Mouse (Mus musculus) CD4-positive helper T cell, adult 2 months (primary cell): Measurements from ENCODE around the gene Fnip2.
"Not testable (repeated sequence)": the region's sequence is repeated elsewhere in the genome, so short reads cannot be mapped to it uniquely, and the experiment has no call there.

Experiments
- DNase-seq: peaks from one replicate; pipeline ENCODE4 v3.0.0-alpha.2; 2012; ENCODE audit warnings: low read depth, missing footprints, low spot score

The Fnip2 gene

DNA sequence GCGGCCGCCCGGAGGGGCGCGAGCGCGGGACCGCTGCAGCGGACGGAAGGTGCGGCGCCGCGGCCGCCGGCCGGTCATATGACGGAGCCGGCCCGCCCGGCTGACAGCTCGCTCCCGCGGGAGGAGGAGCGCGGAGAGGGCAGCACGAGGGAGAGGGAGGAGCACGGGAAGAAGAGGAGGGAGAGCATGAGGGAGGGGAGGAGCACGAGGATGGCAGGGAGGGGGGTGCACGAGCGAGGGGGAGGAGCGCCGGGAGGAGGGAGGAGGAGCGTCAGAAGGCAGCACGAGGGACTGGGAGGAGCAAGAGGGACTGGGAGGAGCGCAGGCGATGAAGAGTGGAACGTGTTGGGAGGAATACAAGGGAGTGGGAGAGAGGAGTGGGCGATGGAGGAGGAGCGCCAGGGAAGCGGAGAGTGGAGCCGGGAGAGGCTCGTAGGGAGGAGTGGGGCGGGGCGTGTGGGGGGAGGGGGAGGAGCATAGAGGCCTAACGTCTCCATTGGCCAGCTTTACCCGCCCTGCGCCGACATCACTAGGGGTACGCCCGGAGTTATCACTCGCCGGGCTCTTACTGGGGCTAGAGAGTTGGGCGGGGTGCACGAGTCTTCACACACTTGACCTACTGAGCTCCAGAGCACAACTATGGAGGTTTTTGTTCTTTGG, at the start of gene Fnip2:
Gene Fnip2, minus strand, starts transcription at position 94 of the 660 bp plus-strand sequence.
- peak; percentile 89 for DNase-seq

GRCm38 (mm10) chr3:79609886-79610285, 42.3 kb upstream of the Fnip2 start:
- DNase-seq, result no peak

DNA sequence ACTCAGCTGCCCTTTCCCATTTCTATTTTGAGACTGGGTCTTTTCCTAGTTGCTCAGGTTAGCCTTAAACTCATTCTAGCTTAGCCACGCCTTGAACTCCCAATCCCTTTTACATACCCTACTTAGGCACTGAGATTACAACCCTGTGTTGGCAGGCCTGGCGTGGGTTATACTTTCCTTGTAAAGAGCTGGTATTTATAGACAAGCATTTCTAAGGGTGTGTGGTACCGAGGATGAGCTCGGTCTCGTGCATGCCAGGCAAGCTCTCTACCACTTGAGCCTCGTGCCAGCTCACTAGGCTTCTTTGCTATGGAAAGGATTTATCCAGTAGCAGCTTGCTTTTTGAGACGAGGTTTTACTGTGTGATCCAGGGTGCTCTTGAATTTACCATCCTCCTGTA, 27.9 kb upstream of the Fnip2 start:
- no peak for DNase-seq

- no peak for DNase-seq
Measured at GRCm38 (mm10) chr3:79591793-79592471, 24.3 kb upstream of the Fnip2 start.

GRCm38 (mm10) chr3:79590863-79591792, 23.5 kb upstream of the Fnip2 start, which contains the start of gene Ppid:
Gene Ppid, plus strand, starts transcription at chr3:79591342.
- peak; percentile 90 for DNase-seq

DNA sequence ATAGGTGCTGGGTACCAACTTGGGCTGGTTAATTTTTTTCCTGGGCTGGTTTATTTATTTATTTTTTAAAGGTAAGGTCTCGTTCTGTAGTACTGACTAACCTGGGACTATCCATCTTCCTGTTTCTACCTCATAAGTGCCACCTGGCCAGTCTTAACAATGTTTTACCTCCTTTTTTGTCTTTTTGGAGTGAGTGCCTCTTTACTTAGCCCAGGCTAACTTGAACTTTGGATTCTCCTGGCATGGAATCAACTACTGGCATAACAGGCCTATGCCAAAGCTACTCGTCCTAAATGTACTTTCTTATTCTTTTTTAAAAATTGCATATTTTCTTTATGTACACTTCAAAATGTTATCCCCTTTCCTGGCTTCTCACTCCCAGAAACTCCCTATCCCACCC, 22.1 kb upstream of the Fnip2 start:
- no peak for DNase-seq

DNA sequence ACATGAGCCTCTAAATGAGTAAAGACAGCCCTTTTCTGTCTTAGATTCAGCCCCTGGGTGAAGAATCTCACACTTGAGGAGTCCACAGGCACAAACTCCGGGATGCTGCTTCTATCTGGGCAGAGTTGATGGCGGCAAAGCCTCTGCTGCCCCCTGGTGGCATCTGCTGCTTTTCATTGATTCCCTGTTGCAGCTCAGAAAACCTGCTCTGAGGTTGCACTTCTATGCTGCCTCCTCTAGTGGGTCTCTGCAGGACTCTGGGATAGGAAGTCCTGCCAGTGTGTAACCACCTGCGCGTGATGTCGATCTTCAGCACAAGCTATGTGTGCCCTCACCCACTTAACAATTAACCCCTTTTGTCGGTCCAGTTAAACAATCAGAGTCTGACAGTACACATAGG, 19.2 kb upstream of the Fnip2 start:
- peak; percentile 88 for DNase-seq

- no peak for DNase-seq
Measured at GRCm38 (mm10) chr3:79579891-79580575, 12.4 kb upstream of the Fnip2 start.

DNA sequence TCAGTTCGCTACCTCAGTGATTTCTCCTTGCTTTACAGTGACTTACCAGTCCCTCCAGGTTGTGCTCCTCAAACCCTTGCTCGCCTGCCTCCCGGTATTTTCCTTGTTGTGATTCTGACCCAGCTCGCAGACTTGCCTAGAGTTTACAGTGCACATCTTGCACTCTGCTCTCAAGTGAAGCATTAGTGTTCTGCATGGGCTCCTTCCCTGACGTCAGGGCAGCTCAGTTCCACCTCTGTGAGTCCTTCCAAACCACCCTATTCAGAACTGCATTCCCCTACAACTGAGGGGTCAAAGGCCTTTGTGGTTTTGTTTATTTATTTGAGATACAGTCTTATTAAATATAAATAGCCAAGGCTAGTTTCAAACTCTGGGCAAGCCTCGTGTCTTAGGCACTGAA, 10.6 kb upstream of the Fnip2 start:
- DNase-seq, result no peak

DNA sequence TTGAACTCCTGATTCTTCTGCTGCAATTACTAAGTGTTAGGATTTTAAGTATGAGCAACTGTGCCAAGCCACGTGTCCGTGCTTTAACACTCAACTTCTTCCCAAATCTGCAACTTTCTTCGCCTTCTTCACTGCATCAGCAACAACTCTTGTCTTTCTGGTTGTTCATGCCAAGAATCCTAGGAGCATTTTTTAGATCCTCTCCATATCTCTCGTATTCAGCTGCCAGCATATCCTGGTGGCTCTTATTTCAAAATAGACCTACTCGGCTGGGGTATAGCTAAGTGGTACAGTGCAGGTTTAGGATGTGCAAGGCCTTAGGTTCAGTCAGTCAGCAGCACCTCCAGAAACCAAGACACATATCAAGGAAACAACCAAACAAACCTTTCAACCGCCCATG, 10.0 kb upstream of the Fnip2 start:
- no peak for DNase-seq

DNA sequence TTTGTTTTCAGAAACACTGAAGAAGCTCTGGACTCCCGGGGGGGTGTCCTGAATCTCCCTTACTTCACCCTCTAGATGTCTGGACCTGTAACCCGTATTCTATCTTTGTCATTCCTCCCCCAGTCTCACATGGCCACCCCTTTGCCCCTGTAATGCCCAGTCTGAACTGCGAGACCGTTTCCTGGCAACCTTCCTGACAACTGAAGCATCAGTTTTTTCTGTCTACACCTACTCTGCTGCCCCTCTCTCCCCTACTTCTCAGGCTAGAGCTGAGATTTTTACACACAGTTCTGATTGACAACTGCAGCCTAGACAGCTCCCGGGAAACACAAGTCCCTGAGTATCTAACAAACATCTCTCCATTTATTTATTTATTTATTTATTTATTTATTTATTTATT, 9.3 kb upstream of the Fnip2 start:
- DNase-seq, result no peak

DNA sequence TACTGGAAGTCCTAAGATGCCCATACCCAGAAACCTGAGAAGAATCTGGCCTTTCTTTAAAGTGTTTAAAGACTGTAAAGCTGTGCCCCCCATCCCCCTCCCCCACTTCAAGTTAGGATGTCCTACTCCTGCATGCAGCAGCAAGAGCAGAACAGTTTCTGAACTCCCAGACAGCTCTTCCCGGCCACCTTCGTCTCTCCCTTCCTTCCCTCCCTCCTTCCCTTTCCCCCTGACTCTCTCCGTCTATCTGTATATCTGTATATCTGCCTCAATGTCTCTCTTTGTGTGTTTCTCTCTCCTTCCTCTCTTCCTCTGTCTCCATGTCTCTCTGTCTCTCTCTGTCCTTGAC, 8.8 kb upstream of the Fnip2 start:
- DNase-seq, result no peak

GRCm38 (mm10) chr3:79575576-79576467, 8.2 kb upstream of the Fnip2 start:
- DNase-seq, result no peak

DNA sequence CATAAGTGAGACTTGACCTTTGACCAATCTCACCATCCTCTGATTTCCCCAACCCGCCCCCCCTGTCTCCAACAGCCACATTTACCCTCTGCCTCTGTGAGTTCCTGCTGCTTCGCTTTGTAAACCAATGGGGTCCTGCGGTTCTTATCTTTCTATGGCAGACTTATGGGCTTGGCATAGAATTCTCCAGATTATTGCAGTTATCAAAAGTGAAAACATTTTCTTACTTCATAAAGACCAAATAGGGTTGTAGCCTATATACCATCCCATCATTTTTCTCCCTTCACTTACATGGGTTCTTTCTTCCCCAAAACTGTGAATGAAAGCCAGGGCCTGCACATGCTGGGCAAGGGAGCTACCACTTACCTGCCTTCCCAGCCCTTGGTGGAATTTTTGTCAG, 6.7 kb upstream of the Fnip2 start:
- no peak for DNase-seq

- DNase-seq, result not testable (repeated sequence)
Measured at GRCm38 (mm10) chr3:79573376-79573775, 5.8 kb upstream of the Fnip2 start.

DNA sequence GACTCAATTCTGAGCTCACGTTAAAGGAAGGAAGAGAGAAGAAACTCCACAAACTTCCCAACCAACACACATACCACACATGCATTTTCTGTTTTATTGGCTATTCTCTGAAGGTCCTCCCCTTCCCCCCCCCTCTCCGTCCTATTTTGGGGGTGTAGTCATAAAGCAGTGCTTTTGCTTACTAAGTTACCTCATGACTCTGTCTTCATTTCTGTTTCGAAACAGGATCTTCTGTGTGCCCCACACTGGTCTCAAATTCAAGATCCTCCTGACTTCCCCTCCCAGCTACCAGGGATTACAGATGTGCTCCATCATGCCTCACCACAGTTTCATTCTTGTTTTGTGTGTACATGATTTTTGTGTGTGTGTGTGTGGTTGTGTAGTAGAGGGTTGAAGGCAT, 4.8 kb upstream of the Fnip2 start:
- no peak for DNase-seq

- DNase-seq, result no peak
Measured at GRCm38 (mm10) chr3:79569351-79569681, 1.7 kb upstream of the Fnip2 start.

- DNase-seq, result peak; percentile 14
Measured at GRCm38 (mm10) chr3:79568629-79569350, 1.2 kb upstream of the Fnip2 start.

GRCm38 (mm10) chr3:79566716-79567691, 592 bp downstream of the Fnip2 start:
- DNase-seq, result peak; percentile 12
